Mouse (Mus musculus): Measurements from ENCODE around the gene Hist1h3f.

DNA sequence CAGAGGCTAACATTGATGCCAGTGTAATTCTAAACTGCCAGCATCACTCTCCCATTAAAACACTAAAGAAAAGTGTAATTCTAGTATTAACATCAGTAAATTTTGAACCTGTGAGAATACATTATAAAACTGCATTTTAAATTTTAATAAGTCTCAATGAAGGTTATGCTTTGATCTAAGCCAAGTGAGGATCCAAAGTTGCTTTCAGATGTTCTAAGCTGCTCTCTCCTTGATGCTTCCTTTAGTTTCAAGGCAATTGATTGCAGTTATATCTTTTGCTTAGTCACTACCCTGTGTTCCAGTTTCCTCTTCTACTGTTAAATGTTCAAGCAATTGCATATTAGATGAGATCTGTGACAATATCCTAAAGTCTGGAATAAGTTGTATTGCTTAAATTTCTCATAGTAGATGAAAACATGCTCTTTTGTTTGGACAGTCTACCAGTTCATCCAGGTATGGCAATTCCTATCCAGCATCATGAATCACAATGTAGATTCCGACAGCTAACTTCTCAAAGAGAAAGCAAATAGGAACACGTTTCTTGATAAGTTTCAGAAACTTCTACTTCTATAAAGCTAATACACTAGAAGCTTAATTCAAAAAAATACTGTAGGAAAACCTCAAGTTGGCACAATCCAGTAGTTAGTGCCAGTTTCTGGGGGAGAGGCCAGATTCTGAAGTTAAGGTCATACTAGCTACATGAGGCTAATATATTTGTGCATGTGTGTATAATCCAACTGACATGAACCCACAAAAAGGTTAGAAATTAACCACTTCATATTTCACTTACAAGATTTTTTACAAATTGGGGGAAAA lies 28.6 kb downstream of the Hist1h3f start:
- TF ChIP-seq POLR2A (IDR thresholded peaks at IDR 0.05; ENCODE audit: low read depth, low read length) (no peak), CTCF (conservative IDR thresholded peaks at IDR 0.05; ENCODE audit: insufficient read depth, insufficient read length, low read depth, low read length) (no peak)
